Mouse (Mus musculus) mesoderm, embryonic 11.5 days (tissue): Measurements from ENCODE around the gene Apol6.

Experiments
- DNase-seq: peaks from one replicate; pipeline ENCODE4 v3.0.0-alpha.2; 2012; ENCODE audit warnings: low read depth, low spot score

The Apol6 gene

GRCm38 (mm10) chr15:77070745-77071268 lies 26.3 kb downstream of the Apol6 start:
- DNase-seq: no peak

- peak; percentile 43 for DNase-seq
These were observed 27.0 kb downstream of the Apol6 start for GRCm38 (mm10) chr15:77071501-77071900.

DNA sequence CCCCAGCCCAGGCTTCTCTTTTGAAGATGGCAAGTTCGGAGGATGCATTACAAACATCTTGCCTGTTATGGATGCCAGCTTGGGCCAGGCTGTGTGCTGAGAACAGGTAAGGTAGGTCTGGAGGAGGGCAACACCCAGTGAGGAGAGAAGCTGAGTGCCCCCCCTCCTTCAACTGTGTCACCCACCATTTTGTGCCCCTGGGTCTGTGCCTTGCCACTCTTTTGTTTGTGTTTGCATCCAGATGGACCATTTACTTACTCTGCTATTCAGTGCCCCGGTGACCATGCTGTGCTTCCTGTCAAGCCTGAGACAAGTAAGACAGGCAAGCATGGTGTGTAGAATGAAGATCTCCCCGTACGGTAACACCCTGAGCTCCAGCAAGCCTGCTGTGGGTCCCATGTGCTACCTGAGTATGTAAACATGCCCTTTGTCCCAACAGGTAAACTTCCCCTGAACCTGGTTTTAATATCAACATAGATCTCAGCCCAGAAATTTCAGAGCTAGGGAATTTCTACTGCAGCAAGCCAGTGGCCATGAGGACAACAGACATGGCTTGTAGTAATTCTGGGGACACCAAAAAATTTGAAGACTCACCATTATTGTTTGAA lies 28.1 kb downstream of the Apol6 start:
- DNase-seq: no peak

GRCm38 (mm10) chr15:77076523-77076922 lies 32.0 kb downstream of the Apol6 start:
- no peak for DNase-seq

GRCm38 (mm10) chr15:77077906-77078305 lies 33.4 kb downstream of the Apol6 start:
- no peak for DNase-seq

DNA sequence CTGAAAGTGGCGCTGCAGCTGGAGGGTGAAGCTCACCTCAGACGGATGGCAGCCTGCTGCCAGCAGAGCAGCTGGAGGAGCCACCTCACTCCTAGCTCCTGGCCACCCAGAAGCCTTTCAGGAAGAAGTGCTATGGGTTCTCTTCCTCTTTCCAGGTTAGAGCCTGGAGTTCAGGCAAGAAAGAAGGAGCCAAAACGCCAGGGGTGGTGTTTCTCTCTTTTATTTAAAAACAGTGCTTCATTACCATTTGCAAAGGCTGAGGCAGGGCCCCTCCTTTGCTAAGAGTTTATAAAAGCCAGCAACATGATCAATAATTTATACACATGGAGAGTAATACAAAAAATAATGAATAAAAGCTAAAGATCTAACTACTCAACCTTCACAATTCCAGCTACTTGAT lies 34.3 kb downstream of the Apol6 start:
- DNase-seq: no peak

GRCm38 (mm10) chr15:77079256-77079822 lies 34.8 kb downstream of the Apol6 start:
- no peak for DNase-seq

GRCm38 (mm10) chr15:77079890-77080361 lies 35.4 kb downstream of the Apol6 start:
- no peak for DNase-seq

- no peak for DNase-seq
These were observed 36.2 kb downstream of the Apol6 start for GRCm38 (mm10) chr15:77080684-77081254.

- no peak for DNase-seq
These were observed 36.9 kb downstream of the Apol6 start for GRCm38 (mm10) chr15:77081454-77081853.

GRCm38 (mm10) chr15:77085818-77086217 lies 41.3 kb downstream of the Apol6 start:
- no peak for DNase-seq

- DNase-seq: no peak
These were observed 42.0 kb downstream of the Apol6 start for GRCm38 (mm10) chr15:77086488-77086887.

DNA sequence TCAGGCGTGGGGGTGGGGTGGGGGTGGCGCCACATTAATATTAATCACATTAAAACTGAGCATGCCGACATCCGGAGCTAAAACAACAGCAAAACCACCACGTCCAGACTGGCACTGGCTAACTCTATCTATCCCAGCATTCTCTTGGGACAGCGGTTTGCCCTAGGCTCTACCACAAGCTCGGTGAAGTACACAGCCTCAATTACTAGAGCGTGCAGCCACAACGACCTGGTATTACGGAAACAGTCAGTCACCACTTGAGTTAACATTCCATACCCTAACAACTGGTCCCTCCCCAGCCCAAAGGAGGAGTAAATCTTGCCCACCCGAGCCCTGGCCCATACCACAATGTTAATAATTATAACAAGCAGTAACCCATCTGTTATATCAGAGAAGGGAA lies 44.7 kb downstream of the Apol6 start:
- no peak for DNase-seq

GRCm38 (mm10) chr15:77090531-77090930 lies 46.0 kb downstream of the Apol6 start:
- DNase-seq: no peak

DNA sequence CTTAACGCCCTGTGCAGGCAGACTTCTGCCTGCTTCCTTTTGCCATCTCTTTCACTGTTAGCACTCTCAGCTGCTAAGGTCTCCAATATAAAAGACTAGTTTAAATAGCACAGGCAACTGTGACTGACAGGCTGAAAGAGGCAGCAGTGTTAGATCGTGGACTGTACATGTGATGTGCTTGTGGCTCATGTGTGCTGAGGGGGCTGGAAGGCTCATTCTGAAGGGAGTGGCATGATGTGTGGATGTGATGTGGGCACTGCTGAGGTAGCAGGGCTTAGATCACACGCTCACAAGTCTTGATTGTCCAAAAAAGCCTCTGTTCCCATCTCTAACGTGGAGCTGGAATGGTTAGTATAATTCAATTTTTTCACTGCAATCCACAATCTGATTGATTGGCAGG lies 46.9 kb downstream of the Apol6 start:
- DNase-seq: no peak

- DNase-seq: no peak
These were observed 49.9 kb downstream of the Apol6 start for GRCm38 (mm10) chr15:77094431-77094830.

DNA sequence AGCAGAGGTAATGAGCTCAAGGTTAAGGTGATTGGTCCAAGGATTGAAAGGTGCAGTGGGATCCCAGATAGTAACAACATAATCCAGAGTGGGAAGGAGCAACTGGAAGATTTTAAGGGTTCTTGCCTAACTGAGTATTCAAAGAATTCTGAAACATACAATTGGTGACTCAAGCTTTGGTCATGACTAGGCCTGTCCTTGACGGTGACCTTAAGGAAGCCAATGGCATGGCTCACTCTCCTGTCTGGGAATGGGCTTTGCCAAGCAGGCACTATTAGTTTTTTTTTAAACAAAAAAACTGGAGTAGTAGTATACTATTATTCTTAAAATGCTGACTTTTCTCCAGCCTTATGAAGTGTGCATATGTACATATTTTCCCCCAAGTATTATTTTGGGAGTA lies 50.7 kb downstream of the Apol6 start:
- no peak for DNase-seq

DNA sequence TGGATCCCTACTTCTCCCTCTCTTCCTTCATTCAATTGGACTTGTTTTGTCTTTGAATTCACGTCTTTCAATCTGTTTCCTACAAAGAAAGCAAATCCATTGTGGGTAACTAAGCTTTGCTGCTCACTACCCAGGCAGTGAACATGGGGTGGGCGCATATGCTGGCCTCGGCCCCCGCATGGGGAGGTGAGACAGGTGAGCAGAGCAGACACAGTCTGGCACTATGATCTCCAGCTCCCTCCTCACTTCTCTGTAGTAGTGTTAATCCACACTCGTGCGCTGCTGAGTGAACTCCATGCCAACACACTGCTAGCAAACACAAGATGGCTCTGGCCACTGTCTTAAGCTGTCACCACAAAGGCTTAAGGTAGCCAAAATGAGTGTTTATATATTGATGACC lies 52.8 kb downstream of the Apol6 start:
- DNase-seq: no peak

DNA sequence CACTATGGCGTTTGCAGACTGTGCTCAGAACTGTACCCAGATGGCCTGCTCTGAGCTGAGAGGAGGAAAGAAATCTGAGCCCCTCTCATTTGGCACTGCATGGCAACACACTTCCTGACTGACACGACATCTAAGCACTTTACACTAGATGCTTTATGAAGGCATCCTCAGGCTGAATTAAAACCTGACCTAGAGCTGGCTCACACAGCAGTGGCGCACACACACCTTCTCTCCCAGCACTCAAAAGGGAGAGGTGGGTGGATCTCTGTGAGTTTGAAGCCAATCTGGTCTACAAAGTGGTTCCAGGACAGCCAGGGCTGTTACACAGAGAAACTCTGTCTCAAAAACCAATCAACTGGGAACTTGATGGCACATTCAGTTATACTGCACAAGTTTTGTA lies 55.2 kb downstream of the Apol6 start:
- no peak for DNase-seq

- DNase-seq: no peak
These were observed 58.2 kb downstream of the Apol6 start for GRCm38 (mm10) chr15:77102685-77103084.

DNA sequence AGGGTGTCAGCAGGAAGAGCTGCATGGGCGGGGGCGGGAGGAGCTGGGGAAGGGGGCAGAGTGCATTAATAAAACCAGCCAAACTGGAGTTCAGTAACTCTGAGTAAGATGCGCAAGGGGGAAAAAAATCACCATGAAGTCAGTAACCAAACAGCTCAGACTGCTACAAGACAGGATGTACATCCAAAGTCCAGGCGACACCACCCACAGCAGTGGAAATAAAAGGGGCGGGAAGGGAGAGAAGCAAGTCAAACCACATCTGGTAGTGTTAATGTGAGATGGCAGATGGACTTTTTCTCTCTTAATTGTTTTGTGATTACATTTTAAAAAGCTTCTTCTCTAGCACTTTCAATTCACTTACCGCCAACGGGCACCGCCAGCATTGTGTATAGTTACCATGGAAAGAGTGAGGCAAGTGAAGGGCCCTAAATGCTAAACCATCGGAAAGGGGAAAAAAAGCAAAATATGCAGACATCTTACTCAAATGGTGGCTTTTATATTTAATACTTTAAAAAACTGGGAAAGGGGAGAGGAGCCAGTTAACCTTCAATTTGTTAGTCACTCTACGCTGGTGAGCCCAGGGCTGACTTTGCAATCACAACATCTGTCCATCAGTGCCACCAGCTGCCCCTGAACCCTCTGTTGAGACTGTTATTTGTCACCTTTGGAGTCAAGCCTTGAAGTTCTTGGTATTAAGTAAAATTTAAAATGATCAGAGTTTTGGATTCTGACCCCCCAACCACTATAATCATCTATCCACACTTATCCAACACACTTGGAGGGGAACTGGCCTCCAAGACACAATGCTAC lies 60.0 kb downstream of the Apol6 start:
- no peak for DNase-seq

GRCm38 (mm10) chr15:77105273-77105672 lies 60.7 kb downstream of the Apol6 start:
- DNase-seq: no peak
